Mouse (Mus musculus) G1E (cell line): ENCODE measurements at regions not wholly inside any gene's neighbourhood (a gene's known extent, or its start where the extent isn't known, plus 50 kb on each side); places are given as distances from the start of the nearest gene placed in this dataset.

Source experiments
- CTCF ChIP-seq: IDR thresholded peaks from 2 replicates; pipeline ENCODE4 v1.5.1; 2012; ENCODE audit warnings: low read depth, low read length, inconsistent platforms, mixed read lengths
- GATA1 ChIP-seq: IDR thresholded peaks from 2 replicates; pipeline ENCODE4 v1.6.1; 2012; ENCODE audit warnings: borderline replicate concordance, low read length, inconsistent platforms, mixed read lengths
- POLR2AphosphoS5 ChIP-seq: IDR thresholded peaks from 2 replicates; pipeline ENCODE4 v1.6.1; 2012; ENCODE audit warnings: low read depth, low read length, inconsistent platforms; ENCODE audit not compliant: insufficient replicate concordance
- TAL1 ChIP-seq: conservative IDR thresholded peaks from 2 replicates; pipeline ENCODE4 v1.6.1; 2012; ENCODE audit warnings: low read depth, low read length, inconsistent platforms, mixed read lengths

DNA sequence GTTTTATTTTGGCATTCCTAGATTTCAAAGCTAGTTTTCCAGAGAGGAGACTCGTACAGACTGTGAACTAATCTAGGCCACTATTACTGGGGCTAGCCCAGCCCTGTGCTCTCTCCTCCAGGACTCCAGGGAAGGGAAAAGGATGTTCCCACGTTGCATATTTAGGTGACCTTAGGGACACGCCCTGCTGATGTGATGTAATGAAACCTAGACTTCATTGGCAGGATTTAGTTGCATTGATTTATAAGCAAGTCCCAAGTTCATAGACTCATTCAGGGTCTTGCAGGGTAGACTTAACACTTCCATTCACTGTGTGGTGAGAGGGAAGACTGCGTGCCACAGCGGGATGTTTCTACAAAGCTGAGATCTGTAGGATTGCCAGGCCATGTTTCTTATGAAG is 58.0 kb upstream of the Serp2 start:
- TF ChIP-seq CTCF: no peak
- TF ChIP-seq GATA1: no peak
- TF ChIP-seq TAL1: no peak
- TF ChIP-seq POLR2AphosphoS5: no peak
